Mouse (Mus musculus) hindbrain, embryonic 14.5 days (tissue): Measurements from ENCODE around the gene Evi2. TPM values are rescaled to one million over a fixed set of nuclear protein-coding genes. Genes with fewer than 3 reads are reported as not detected.
A peak's percentile ranks its signal among the peaks of the same experiment; 100 is the strongest.

ENCODE experiments used
- ATAC-seq: fragments of 200-750 bp; cut with Nextera tagmentation; 2 replicates; pipeline ENCODE4 v1.8.0; 2017; ENCODE audit warnings: moderate number of reproducible peaks, mild to moderate bottlenecking, moderate TSS enrichment, moderate library complexity; ENCODE audit not compliant: low FRiP score
- DNase-seq: peaks from one replicate; pipeline ENCODE4 v3.0.0-alpha.2; 2015; ENCODE audit warnings: low spot score
- H3K27ac ChIP-seq: fragments of 300-500 bp; sonication (generic); 2 replicates; pipeline ENCODE4 v1.5.1; 2014; ENCODE audit warnings: mild to moderate bottlenecking, moderate library complexity
- H3K27me3 ChIP-seq: fragments of 300-500 bp; sonication (generic); 2 replicates; pipeline ENCODE4 v1.6.1; 2014; ENCODE audit warnings: mild to moderate bottlenecking, low read length, mixed read lengths; ENCODE audit not compliant: control insufficient read depth, insufficient read depth
- H3K36me3 ChIP-seq: fragments of 300-500 bp; sonication (generic); replicated peaks from 2 replicates; pipeline ENCODE4 v1.6.1; 2014; ENCODE audit not compliant: control insufficient read depth, insufficient read depth
- H3K4me1 ChIP-seq: fragments of 300-500 bp; sonication (generic); replicated peaks from 2 replicates; pipeline ENCODE4 v1.6.1; 2014; ENCODE audit warnings: antibody characterized with exemption, low read length, mixed read lengths; ENCODE audit not compliant: control insufficient read depth, insufficient read depth
- H3K4me2 ChIP-seq: fragments of 300-500 bp; sonication (generic); replicated peaks from 2 replicates; pipeline ENCODE4 v1.6.1; 2014; ENCODE audit warnings: mild to moderate bottlenecking, moderate library complexity
- H3K4me3 ChIP-seq: fragments of 300-500 bp; sonication (generic); replicated peaks from 2 replicates; pipeline ENCODE4 v1.5.1; 2014; ENCODE audit warnings: mild to moderate bottlenecking, low read length
- H3K9ac ChIP-seq: fragments of 300-500 bp; sonication (generic); 2 replicates; pipeline ENCODE4 v1.6.1; 2014
- H3K9me3 ChIP-seq: fragments of 300-500 bp; sonication (generic); 2 replicates; pipeline ENCODE4 v1.6.1; 2016; ENCODE audit warnings: low read length; ENCODE audit not compliant: control insufficient read depth
- WGBS: fragments of 180-500 bp; shearing (Covaris S2); extraction: QIAGEN DNeasy Blood & Tissue Kit; methylation state at CpG from one replicate; pipeline ENCODE4 v1.1.7; 2014; 5-methylcytosine and 5-hydroxymethylcytosine counted together
- polyA plus RNA-seq: library from polyadenylated mRNA; unstranded; fragments of >200 nt; fragmentation: Nextera tagmentation; extraction: Ambion mirVana; gene quantifications from 2 replicates; pipeline ENCODE4 v1.2.1, GENCODE M21; 2014

Gene Evi2
- 0.40 and 0.91 TPM in 2 replicates for polyA plus RNA-seq

DNA sequence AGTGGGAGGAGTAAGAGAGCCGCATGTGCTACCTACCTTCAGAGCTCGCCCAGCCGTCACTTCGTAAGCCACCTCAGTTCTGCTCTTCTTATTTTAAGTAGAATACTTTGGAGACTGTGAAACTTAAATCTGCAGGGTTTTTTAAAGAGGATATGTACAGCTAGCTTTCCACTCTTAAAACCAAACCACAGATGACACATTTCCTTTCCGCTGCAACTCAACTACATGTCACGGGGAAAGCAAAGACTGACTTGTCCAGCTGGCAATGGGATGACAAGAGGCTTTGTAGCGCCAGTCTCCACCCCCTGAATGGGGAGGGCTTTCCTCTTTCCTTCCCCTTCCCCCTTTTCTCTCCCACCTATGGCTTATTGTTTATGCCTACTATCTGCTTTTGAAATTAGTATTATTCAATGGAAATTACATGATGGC, at the start of gene Evi2, which contains the start of gene Evi2a:
Gene Evi2, minus strand, starts transcription at position 257 of the 429 bp plus-strand sequence.
Gene Evi2a, minus strand, starts transcription at position 277 of the 429 bp plus-strand sequence.
- Histone ChIP-seq H3K4me1 (no peaks in the 10 kb centered on the region), H3K4me3 (no peak within 1 kb of the TSS), H3K27me3 (no peaks in the 10 kb centered on the region), H3K36me3 (peaks cover 11% of the 10 kb centered on the region), H3K27ac (no peak within 1 kb of the TSS), H3K4me2 (no peak within 1 kb of the TSS), H3K9ac (no peak within 1 kb of the TSS), H3K9me3 (no peaks in the 10 kb centered on the region)
- 84% methylated on average over 7 of the region's 7 CpGs for WGBS
- DNase-seq (no peak), ATAC-seq (no peak)

DNA sequence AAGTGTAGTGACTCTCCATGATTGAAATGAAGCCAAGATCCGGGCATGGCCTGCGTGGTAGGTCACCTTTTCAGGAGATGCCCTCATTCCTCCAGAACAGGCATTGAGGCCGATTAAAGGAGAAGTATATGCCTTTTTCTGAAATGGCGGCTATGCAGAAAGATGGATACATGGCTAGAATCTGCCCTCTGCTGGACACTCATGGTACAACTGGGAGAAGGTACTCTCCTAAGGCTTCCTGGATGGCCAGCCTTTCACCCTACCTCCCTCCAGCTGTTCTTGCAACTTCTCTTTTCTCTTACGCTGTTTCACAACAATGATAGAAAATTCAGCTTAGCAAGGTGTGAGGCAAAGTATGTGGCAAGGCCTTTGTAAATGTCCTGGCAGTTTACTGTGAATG, 47.4 kb upstream of the Evi2 start:
- H3K4me2 ChIP-seq = no peak overlapping the region
- H3K27ac ChIP-seq = no peak overlapping the region
- ATAC-seq (no peak), DNase-seq (peak; percentile 88)
- no peaks in the 10 kb centered on the region for H3K27me3 ChIP-seq
- peaks cover 57% of the 10 kb centered on the region for H3K36me3 ChIP-seq
- no peaks in the 10 kb centered on the region for H3K4me1 ChIP-seq
- H3K4me3 ChIP-seq = no peak overlapping the region
- no peak overlapping the region for H3K9ac ChIP-seq
- WGBS = 52% methylated on average over 5 of the region's 5 CpGs
- H3K9me3 ChIP-seq = no peaks in the 10 kb centered on the region

DNA sequence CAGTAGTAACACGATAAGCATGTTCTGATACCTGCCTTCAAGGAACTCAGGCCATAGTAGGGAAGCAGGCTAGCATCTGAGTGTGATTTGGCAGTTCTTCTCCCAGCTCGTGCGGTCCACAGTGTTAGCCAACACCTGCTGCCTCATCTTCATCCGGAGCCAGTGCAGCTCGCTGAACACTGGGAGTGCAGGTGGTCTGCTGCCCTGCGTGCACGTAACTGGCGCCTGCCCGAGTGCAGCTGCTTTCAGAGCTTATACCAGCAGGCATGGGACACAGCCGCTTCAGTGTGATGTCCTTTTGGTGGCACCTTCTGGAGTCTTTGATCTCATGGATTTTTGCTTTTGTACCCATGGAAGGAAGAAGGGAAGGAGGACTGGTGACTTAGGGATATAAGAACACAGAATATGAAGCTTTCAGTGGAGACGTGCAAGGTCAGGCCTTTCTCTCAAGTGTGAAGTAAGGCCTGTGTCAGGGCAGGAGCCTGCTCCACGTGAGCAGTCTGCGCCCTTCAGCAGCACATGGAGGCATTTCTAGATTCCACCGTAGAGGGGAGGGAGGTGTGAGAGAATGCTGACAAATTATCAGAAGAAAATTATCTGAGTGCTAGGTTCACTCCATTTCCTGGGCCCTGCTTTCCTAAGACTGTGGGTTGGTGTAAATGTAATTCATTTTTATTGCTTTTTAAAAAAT, 45.1 kb upstream of the Evi2 start:
- peaks cover 74% of the 10 kb centered on the region for H3K36me3 ChIP-seq
- 88% methylated on average over 14 of the region's 14 CpGs for WGBS
- ATAC-seq = no peak
- H3K4me2 ChIP-seq = no peak overlapping the region
- H3K4me1 ChIP-seq = no peaks in the 10 kb centered on the region
- no peaks in the 10 kb centered on the region for H3K9me3 ChIP-seq
- no peak overlapping the region for H3K9ac ChIP-seq
- H3K27ac ChIP-seq = no peak overlapping the region
- no peak for DNase-seq
- H3K4me3 ChIP-seq = no peak overlapping the region
- H3K27me3 ChIP-seq = no peaks in the 10 kb centered on the region

DNA sequence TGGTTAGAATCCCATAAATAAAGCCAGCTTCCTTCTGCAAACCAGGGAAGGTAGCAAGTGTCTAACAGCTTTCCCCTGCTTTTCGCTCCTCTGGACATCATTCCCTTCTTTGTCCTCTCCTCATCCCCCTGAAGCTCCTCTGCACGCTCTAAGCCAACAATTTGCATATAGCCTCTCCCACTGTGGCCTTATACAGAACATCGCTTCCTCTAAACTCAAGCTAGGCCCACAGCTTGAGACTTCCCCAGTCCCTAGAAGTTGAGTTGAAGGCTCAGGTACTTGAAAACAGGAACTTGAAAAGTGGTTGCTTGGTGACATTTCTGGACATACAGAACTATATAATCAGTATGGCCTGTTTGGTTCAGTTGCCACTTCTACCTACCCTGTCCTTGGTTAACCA, 43.4 kb upstream of the Evi2 start:
- ATAC-seq (no peak), DNase-seq (no peak)
- no peak overlapping the region for H3K4me3 ChIP-seq
- no peaks in the 10 kb centered on the region for H3K9me3 ChIP-seq
- H3K27me3 ChIP-seq = no peaks in the 10 kb centered on the region
- no peaks in the 10 kb centered on the region for H3K4me1 ChIP-seq
- H3K9ac ChIP-seq = no peak overlapping the region
- 81% methylated on average over 3 of the region's 3 CpGs for WGBS
- no peak overlapping the region for H3K27ac ChIP-seq
- H3K36me3 ChIP-seq = peaks cover 82% of the 10 kb centered on the region
- no peak overlapping the region for H3K4me2 ChIP-seq

DNA sequence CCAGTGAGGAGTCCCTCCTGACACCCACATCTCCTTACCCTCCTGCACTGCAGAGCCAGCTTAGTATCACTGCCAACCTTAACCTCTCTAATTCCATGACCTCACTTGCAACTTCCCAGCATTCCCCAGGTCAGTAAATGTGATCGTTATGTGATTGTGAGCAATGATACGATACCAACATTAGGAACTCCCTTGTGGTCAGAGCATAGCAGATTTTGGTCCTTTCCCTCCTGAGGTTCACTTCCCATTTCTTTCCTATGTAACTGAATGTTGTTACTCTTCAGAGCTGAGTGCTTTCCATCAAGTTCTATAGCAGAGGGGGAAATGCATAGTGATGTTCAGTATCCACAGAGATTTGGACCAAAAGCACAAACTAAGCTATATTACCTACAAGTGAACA, 39.9 kb upstream of the Evi2 start:
- H3K9ac ChIP-seq = no peak overlapping the region
- no peaks in the 10 kb centered on the region for H3K27me3 ChIP-seq
- H3K4me2 ChIP-seq = no peak overlapping the region
- WGBS = 91% methylated on average over 2 of the region's 2 CpGs
- no peak for DNase-seq
- ATAC-seq = no peak
- peaks cover 97% of the 10 kb centered on the region for H3K36me3 ChIP-seq
- H3K4me3 ChIP-seq = no peak overlapping the region
- no peak overlapping the region for H3K27ac ChIP-seq
- no peaks in the 10 kb centered on the region for H3K9me3 ChIP-seq
- H3K4me1 ChIP-seq = no peaks in the 10 kb centered on the region

DNA sequence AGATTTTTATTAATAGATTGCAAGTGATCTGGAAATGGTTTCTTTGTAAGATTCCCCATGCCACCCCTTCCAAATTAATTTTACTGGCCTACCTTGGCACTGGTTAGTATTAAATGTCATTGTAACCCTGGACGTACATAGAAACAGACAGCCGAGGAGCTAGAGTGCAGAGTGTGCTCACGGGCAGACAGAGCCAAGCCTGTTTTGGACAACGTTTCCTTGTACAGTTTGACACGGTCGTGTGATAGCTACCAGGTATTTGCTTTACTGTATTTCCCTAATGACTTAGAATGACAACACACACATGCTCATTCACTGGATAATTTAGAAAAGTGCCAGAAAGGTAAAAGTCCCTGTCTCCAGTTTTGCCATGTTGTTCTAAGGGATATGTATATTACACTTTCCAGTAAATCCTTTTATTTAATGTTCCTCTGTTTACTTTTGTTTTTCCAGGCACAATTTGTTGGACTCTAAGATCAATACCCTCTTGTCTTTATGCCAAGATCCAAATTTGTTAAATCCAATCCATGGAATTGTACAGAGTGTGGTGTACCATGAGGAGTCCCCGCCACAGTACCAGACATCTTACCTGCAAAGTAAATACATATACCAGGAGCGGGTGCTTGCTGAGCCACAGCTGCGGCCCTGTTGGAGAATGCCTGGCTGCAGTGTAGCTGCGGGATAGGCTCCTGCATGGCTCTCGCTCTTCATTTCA, 38.0 kb upstream of the Evi2 start:
- Histone ChIP-seq H3K9me3 (no peaks in the 10 kb centered on the region), H3K4me1 (no peaks in the 10 kb centered on the region), H3K4me2 (no peak overlapping the region), H3K9ac (no peak overlapping the region), H3K36me3 (peaks cover 93% of the 10 kb centered on the region), H3K27ac (no peak overlapping the region), H3K27me3 (no peaks in the 10 kb centered on the region), H3K4me3 (no peak overlapping the region)
- 89% methylated on average over 11 of the region's 11 CpGs for WGBS
- no peak for DNase-seq
- no peak for ATAC-seq

DNA sequence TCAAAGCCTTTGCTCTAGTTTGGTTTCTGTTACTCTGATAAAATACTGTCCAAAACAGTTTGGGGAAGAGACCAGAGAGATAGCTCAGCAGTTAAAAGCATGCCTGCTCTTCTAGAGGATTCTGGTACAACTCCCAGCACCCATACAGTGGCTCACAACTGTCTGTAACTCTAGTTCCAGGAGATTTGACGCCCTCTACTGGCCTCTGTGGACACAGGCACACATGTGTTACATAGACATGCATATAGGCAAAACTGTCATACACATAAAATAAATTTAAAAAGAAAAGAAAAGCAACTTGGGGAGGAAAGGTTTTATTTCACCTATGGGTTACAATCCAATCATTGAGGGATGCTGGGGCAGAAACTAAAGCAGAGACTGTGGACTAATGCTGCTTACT, 36.6 kb upstream of the Evi2 start:
- ATAC-seq (no peak), DNase-seq (no peak)
- Histone ChIP-seq H3K36me3 (peaks cover 93% of the 10 kb centered on the region), H3K4me2 (no peak overlapping the region), H3K9me3 (no peaks in the 10 kb centered on the region), H3K4me3 (no peak overlapping the region), H3K9ac (no peak overlapping the region), H3K27me3 (no peaks in the 10 kb centered on the region), H3K4me1 (no peaks in the 10 kb centered on the region), H3K27ac (no peak overlapping the region)
- 58% methylated on average over 1 of the region's 1 CpGs for WGBS

DNA sequence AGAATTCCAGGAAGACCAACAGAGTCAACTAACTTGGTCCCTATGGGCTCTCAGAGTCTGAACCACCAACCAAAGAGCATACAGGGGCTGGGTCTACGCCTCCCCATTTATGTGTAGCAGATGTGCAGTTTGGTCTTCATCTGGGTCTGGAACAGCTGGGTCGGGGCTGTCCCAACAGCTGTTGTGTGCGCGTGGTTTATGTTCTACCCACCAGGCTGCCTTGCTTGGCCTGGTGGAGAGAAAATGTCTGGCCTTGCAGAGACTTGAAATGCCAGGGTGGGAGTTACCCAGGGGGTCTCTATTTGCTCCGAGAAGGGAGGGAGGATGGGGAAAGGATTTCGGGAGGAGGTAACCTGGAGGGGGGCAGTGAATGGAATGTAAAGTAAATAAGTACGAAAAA, 33.1 kb upstream of the Evi2 start:
- Histone ChIP-seq H3K4me1 (no peaks in the 10 kb centered on the region), H3K27ac (no peak overlapping the region), H3K4me3 (no peak overlapping the region), H3K9me3 (no peaks in the 10 kb centered on the region), H3K36me3 (peaks cover 92% of the 10 kb centered on the region), H3K4me2 (no peak overlapping the region), H3K27me3 (no peaks in the 10 kb centered on the region), H3K9ac (no peak overlapping the region)
- 93% methylated on average over 7 of the region's 7 CpGs for WGBS
- ATAC-seq = no peak
- DNase-seq = no peak

DNA sequence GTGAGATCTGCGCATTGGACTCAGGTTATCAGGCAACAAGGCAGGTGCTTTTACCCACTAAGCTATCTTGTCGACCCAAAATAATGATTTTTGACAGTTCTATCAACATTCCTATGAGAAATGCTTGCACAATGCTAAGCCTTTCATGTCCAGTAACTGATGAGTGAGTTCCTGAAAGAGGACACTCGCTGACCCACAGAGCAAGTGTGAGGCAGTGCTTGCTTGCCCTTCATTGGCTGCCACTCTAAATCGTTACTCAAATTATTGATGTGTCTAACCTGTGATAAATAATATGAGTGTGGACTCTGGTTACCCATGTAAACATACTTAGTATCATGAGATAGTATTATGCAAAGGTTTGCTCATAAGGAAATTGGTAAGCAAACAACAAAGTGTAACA, 30.1 kb upstream of the Evi2 start:
- no peak for DNase-seq
- Histone ChIP-seq H3K4me1 (no peaks in the 10 kb centered on the region), H3K4me3 (no peak overlapping the region), H3K9ac (no peak overlapping the region), H3K9me3 (no peaks in the 10 kb centered on the region), H3K27ac (no peak overlapping the region), H3K36me3 (peaks cover 91% of the 10 kb centered on the region), H3K27me3 (no peaks in the 10 kb centered on the region), H3K4me2 (no peak overlapping the region)
- 97% methylated on average over 4 of the region's 4 CpGs for WGBS
- no peak for ATAC-seq
